Mouse (Mus musculus) layer of hippocampus, adult 9-10 months (tissue): ENCODE data around the gene Gdap1l1.
A peak's percentile ranks its signal among the peaks of the same experiment; 100 is the strongest.
"Not testable (repeated sequence)": the region's sequence is repeated elsewhere in the genome, so short reads cannot be mapped to it uniquely, and the experiment has no call there.

Source experiments
- DNase-seq: peaks from one replicate; pipeline ENCODE4 v3.0.0; 2022; ENCODE audit warnings: low spot score

The Gdap1l1 gene

DNA sequence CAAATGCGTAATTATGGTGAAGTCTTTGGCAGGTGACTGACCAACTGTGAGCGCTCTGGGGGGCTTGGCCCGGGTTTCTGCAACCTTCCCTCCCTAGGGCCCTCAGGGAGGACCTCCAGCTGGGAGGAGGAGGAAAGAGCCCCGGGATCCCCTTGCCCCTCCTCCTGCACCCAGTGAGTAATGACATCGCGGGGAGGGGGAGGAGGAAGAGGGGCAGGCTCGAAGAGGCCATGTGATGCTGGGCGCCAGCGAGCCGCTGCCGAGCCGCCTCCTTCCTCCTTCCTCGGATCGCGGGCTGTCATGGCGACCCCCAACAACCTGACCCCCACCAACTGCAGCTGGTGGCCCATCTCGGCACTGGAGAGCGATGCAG lies at the start of gene Gdap1l1:
Gene Gdap1l1 (plus strand): TSS at position 231 of the 373 bp plus-strand sequence.
- peak; percentile 45 for DNase-seq

DNA sequence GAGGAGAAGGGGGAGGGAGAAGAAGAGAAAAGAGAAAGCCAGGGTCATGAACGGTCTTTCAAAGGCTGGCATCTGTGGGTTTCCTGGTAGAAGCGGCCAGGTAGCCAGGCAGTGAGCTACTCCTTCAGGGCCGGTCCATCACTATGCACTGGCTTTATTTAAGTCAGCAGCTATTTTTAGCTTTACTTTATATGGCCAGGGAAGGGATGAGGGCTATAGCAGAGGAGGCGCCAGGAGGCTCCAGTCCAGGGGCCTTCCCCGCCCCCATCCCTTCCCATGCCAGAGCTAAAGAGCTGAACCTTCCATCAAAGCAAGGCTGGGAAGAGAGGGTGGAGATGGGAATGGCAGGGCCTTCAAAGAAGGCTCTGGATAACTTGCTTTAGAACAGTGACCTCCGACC lies 45.8 kb upstream of the Gdap1l1 start:
- DNase-seq = no peak

DNA sequence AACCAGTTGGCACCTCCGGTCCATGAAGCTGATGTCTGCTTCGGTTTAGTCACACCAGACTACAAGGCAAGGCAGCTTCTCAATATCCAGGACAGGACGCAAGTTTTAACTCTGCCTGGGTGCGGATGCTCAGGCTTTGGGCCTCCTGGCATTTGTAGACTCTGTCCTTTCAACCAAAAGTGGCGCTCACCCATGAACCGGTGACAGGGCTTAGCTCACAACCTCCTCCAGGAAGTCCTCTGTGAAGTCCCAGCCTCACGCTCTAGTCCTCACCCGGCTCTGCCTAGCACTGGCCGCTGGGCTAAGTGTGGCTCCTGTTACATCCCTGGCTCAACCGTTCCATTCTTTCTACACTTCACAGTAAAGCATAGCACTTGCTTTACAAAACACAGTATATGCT lies 45.0 kb upstream of the Gdap1l1 start:
- DNase-seq = no peak

DNA sequence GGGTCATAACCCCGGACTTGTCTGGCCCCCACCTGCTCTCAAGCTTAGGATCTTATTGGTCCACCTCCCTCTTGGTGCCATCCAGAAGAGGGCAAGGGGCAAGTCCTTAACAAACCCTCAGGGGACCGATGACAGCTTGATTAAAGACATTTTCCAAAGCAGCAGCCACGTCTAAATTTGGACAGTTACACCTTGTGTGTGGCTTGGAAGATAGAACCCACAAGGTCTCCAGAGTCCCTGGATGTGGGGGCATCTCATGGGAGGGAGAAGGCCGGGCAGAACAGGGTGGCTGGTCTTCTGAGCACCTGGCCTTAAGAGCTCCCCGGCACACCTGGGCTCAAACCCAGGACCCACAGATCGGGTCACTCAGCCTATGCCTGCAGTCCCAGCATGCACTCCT lies 44.3 kb upstream of the Gdap1l1 start:
- no peak for DNase-seq

DNA sequence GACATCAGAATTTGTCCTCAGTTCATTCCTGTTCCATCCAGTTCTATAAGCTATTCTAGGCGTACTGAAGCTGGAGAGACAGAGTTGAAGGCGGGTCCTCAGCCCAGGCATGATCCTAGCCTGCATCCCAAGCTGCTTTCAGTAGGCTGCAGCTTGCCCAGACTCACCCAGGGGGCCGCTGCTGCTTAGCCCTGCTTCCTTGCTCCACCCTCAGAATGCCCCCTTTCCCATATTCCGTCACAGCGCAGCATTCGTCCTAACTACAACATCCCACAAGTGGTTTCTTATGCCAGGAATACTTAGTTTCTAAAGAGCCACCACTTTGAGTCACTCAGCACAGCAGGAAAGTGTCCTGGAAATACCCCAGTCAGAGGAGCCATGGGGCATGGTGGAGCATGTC lies 43.3 kb upstream of the Gdap1l1 start:
- DNase-seq = no peak

DNA sequence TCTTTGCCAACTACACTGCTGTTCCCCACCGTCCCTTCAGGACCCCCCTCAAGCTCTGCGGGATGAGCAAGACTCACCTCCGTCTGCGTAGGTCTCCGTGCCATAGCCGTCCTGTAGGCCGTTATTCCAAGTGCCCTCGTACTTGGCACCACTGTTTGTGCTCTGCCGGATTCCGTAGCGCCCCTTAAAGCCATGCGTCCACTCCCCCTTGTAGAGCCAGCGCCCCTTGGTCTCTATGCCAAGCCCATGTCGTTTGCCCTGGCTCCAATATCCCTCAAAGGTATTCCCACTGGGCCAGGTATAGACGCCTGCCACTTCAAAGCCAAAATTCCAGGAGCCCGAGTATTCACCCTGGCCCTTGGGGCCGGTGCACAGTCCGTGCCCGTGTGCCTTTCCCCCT lies 41.2 kb upstream of the Gdap1l1 start:
- DNase-seq = no peak

DNA sequence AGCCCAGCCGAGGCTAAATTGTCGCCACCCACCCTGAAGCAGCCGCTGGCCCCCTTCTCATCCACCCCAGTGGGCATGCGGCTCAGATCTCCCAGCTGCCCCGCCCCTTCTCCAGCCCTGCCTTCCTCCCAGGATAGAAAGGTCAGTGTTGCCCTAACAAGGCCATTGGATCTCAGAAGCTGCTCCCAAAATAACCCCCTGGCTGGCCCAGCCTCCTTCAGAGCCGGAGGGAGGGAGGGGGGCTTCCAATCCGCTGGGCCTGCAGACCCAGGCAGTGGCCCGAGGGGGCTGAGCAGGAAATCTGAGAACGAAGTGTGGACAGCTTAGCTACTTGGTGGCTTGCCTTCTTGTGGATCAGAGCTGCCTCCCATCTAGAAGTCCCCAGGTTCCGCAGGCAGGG lies 40.4 kb upstream of the Gdap1l1 start, which contains the start of gene Jph2:
Gene Jph2 (minus strand): TSS at position 89 of the 400 bp plus-strand sequence.
- DNase-seq = no peak

DNA sequence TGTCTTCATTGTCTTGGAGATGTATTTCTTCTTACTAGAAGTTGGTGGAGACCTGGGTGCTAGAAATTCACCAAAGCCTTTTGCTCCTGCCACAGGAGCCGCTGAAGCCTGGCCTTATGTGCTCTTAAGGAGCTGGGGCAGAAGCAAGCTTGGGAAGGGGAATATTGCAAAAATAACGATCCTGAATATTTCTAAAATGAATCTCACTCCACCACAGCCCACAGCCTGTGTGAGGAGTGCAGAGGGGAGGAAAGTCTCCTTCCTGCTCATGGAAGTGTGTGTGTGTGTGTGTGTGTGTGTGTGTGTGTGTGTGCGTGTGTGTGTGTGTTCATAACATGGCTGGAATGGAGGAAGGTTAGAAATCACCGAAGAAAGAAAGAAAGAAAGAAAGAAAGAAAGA lies 39.5 kb upstream of the Gdap1l1 start:
- no peak for DNase-seq

DNA sequence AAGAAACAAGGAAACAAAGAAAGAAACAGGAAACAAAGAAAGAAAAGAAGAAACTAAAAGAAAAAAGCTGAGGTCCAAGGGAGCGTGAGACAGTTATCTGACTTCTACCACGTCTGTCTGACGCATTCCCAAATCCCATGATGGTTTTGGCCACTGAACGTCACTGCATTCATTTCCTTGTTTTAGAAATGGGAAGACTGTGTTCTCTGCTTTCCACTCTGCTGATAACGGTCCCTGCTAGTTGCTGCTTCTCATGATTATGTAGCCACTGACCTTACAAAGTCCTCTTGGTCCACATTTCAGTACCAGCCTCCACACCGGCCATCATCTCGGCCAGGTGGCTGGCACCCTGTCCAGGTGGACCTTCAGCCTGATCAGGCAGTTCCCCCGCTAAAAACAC lies 39.1 kb upstream of the Gdap1l1 start:
- no peak for DNase-seq

DNA sequence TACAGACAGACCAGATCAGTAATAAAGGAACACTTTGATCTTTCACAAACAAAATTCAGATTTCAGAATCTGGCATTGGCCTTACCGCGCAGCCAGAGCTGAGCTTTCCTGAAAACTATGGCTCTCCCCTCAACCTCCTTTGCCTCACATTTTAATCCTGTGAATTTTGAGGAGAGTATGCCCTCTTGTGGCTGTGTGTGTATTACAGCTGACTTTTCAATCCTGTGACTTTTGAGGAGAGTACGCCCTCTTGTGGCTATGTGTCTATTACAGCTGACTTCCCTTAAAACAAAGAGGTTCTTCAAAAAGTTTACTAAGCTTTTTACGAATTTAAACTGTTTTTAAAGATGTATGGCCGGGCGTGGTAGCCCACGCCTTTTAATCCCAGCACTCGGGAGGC lies 37.1 kb upstream of the Gdap1l1 start:
- DNase-seq = peak; percentile 94

DNA sequence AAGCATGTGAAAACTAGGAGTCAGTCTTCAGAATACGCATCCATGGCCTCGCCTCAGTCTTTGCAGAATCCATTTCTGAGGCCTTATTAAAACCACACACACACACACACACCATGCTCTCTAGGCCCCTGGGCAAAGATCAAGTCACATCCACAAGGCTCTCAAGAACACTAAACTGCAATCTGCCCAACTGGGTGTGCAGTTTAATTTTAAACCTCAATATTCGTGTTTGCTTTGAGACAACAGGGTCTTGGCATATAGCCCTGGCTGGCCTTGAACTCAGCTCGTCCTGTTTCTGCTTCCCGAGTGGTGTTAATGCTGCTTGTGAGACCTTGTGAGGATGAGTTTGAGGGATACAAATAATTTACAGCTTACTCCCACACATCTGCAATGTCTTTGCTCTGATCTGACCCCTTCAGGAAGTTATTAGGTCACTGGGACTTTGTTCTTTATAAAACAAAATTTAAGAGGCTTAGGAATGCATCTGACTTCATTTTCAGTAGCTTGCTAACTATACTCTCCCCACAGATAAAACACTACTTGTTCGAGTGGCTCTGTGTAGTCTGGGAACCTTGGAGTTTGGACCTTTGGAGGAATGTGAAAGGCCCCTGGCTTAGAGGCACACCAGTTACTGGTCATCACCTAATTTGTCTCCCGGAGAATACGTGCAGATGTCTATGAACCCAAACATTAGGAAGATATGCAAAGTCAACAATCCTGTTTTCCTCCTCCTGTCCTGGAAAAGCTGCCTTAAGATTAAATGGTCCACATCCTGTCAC lies 34.0 kb upstream of the Gdap1l1 start:
- DNase-seq = no peak

DNA sequence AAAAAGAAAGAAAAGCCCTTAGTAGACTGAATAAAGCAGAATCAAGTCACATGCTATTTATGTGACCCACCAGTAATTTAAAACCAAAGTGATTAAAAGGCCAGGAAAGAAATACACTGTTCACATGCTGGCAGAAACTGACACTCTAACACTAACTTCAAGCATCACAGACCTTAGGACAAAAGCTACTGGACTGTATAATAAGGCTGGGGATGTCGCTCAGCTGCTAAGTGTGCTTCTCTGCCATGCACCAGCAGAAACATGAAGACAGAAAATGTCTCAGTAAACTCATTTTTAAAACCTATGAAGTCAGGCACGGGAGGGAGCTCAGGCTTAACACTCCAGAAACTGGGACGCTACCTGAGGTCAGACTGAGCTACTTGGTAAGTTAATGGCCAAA lies 28.1 kb upstream of the Gdap1l1 start:
- no peak for DNase-seq

DNA sequence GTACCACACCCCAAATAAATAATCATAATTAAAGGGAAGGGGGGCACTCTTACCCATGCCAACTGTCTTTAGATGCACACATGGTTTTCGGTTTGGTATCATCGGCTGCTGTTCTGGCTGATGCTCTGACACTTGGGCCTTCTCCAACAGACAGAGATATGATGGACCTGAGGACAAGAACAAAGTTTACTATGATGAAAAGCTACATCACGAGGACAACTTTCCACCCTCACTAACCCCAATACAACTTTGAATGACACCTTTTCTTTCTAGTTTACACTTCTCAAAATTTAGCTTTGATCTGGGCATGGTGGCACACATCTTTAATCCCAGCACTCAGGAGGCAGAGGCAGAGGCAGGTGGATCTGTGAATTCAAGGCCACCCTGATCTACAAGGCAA lies 26.9 kb upstream of the Gdap1l1 start:
- DNase-seq = not testable (repeated sequence)

DNA sequence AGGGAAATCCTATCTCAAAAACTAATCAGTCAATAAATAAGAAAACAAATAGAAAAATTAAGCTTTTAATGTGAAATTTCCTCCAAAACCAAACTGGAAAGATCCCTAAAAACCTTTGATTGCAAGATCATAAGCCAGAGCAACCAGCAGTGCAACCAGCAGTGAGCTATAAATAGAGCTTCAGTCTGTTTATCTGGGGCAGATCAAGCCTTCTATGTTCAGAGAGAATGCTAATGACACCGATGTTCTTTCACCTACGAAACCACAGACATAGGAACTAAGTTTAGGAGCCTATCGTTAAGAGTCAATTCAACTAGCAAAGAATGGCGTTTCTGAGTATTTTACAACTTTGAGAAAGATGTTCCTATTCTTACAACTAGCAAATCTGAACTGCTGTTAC lies 26.4 kb upstream of the Gdap1l1 start:
- no peak for DNase-seq

DNA sequence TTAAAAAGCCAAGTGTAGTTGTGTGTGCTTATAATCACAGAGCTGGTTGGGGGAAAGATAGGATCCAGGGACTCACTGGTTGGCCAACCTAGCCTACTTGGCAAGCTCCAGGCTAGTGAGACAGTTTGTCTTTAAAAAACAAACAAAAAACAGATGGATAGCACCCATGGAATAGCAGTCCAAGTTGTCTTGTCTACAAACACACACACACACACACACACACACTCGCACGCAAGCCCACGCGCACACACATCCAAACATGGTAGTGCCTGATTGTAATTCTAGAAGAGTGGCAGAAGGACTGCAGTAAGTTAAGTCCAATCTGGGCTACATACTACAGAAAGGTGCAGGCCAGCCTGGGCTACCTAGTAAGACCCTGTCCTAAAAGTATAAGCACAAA lies 25.9 kb upstream of the Gdap1l1 start:
- no peak for DNase-seq

DNA sequence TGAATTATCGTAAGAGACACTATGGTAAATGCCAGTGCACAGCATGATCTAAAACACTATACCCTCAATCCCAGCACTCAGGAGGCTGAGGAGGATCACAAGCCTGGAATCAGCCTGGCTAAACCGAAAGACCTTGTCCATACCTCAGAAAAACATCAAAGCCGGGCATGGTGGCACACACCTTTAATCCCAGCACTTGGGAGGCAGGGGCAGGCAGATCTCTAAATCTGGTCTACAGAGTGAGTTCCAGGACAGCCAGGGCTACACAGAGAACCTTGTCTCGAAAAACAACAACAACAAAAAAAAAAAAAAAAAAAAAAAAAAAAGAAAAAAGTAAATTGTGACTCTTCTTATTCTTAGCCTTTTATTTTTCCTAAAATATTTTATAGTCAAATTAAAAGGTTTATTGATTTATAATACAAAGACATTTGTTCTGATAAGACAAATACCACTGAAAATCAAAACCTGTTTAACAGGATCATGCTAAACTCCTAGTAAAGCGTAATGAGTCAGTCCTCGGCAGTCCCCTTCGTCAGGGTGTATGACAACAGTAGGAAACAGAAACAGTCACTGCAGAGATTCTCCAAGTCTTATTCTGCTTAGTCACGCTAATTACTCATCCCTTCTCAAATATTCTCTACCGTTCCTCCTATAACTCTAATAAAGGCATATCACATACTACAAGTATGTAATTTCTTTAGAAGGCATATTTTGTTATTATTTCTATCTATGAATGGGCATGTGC lies 25.3 kb upstream of the Gdap1l1 start:
- no peak for DNase-seq

DNA sequence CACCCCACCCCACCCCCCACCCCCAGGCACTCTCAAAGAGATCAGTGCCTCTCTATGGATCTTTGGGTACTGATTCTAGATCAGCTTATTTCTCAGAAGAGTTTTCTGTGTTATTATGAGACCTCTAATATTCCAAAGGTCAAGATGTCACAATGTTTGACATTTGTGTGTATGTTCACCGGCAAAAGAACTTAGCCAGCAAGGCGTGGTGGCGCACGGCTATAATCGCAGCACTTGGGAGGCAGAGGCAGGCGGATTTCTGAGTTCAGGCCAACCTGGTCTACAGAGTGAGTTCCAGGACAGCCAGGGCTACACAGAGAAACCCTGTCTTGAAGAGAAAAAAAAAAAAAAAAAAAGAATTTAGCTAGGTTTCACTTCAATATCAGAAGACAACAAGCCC lies 21.2 kb upstream of the Gdap1l1 start:
- DNase-seq = no peak

DNA sequence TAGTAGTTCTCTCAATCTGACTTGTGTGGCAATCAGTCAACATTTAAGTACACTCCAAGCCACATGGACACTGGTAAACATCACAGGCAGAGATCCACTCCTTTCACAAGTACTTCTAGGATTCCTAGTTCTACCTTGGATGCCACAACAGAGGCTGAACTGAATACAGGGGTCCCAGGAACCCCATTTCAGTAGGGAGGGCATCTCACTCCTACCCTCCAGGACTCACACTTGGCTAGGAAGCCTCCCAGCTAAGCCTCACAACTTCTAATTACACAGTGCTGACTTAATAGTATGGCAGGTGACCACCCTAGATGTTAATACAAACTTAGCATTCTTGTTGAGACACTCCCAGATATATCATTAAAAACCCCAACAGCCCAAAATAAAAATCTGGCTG lies 20.4 kb upstream of the Gdap1l1 start:
- no peak for DNase-seq

DNA sequence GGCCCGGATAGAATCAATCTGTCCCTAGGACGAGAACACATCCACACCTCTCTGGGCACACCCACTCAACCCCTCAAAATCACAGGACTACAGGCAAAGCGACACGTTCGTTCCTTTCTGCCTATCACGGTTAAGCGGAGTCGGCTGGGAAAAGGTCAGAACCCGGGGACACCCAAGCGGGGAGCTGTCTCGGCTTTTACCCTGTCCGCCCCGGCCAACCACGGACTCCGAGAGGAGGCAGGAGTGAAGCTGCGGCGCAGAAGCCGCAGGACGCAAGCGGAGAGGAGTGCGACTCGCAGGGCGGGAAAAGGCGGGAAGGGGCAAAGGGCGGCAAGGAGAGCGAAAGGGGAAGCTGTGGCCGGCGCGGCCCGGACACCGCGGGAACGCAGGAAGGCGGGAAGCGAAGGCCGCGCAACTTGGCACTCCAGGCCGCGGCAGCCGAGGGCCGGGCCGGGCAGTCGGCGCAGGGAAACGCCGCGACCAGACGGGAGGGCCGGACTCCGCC lies 19.4 kb upstream of the Gdap1l1 start:
- no peak for DNase-seq

DNA sequence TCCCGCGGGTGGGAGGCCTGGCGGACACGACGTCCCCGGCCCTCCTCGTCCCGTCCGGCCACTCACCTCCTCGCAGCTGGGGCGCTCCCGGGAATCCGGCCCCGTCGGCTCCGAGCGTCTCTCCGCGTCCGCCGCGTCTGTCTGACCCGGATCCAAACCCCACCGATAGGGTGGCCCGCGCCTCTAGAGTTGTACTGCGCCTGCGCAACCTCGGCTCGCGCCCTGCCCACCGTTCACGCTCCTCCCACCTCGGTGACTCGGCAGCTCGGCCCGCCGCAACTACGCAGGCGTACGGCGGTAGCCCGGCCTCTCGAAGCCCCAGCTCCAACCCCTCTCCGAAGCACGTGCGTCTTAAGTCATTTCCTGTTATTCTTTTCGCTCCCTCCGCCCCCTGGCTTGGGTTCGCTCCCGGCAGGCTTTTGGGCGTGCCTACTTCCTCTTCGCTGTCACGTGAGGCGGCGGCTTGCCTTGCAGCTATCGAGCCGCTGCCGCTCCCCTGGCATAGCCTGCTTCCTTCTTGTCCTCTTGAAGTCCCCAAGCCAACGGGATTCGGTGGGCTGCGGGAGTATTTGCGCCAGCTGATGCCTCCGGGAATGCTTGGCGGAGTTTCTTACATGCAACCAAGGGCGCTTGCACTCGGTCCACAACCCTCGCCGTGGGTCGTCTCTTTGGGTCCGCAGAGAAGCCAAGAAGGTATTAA lies 18.8 kb upstream of the Gdap1l1 start:
- DNase-seq = peak; percentile 92

DNA sequence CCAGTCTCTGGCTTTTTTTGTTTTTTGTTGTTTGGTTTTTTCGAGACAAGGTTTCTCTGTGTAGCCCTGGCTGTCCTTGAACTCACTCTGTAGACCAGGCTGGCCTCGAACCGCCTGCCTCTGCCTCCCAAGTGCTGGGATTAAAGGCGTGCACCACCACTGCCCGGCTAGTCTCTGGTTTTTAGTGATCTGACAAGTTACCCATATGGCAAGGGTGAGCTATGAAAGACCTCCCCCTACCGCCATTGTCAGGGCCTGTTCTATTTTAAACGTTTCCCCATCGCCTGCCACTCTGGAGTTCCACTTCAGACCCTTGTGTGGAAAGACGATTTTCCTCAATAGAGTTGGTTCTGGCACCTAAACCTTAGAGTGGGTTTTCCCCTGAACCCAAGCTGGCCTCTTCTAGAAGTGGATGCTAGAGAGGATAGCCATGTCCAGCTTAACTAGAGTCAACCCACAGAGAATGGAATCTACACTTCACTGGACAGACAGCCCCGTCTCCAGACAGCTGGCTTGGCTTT lies 17.9 kb upstream of the Gdap1l1 start:
- DNase-seq = no peak

DNA sequence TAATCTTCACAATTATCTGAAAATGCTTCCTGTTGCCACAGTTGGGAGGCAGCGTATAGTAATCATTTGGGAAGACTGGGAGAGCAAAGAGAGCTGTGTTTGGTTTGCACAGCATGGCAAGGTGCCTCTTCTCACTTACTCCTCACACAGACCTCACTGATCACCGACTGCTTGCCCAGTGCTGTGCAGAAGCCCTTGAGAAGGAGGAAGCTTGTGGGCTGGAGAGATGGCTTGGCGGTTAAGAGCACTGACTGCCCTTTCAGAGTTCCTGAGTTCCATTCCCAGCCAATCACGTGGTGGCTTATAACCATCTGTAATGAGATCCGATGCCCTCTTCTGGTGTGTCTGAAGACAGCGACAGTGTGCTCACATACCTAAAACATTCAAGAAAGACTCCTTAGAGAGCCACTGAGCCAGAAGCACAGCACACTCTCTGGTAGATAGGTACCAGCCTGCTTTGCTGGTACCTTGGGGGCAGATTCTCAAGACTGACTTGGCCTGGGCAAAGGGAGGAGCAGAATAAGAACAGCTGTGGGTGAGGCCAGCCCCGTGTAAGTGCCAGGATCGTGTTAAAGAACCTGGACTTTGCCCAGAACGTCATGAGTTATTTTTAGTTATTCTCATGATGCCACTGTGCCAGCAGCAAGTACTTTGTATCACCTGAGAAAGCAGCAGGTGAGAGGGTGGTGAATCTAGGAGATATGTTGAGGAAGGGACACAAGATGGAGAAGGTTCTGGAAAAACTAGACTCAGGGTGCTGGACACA lies 15.2 kb upstream of the Gdap1l1 start:
- no peak for DNase-seq
